Mouse (Mus musculus) erythroblast, embryonic 14.5 days (primary cell): ENCODE results near the gene Alkbh3.

Experiments
- GATA1 ChIP-seq: IDR thresholded peaks from 2 replicates; pipeline ENCODE4 v1.6.1; 2012; ENCODE audit warnings: low read length, inconsistent platforms, mixed read lengths
- TAL1 ChIP-seq: IDR thresholded peaks from 3 replicates; pipeline ENCODE4 v1.6.1; 2012; ENCODE audit warnings: low read length, inconsistent platforms, mixed read lengths

DNA sequence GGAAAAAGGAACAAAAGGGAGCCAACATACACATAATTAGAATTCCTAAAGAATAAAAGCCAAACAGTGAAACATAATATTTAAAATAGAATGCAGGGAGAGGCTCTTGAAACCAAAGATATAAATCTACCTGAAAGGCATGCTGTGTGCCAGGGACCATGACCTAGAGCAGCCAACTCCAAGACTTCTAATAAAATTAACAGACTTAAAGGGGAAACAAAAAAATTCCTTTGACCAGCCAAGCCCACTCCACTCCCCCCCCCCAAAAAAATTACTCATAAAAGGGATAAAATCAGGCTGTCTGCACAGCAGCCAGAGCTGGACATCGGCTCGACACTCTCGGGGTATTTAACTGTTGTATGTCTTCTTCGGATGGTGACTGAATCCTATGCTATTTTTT, 65.8 kb downstream of the Alkbh3 start:
- no peak for TF ChIP-seq GATA1
- TF ChIP-seq TAL1, result no peak
